17 mouse cellular contexts compared by ENCODE assay signal in genomic region chr3:115028046-115028445, GRCm38 (mm10).
DNase-seq lines count a peak whose midpoint lies in the region; ATAC-seq and TF ChIP-seq lines count a peak whose summit lies in the region.
"Had no signal": no experiment of that assay in that cellular context is flagged by ENCODE, and none has a peak within 500 bp of the region (broad histone marks: within the 10 kb centered on the region; RNA-seq: fewer than 3 reads in every experiment).

No protein-coding gene starts in this region.

- POLR2A ChIA-PET in Patski (lab: Charles Lee) = no interaction called here

- in situ Hi-C loops in Patski (cut with MboI; ENCODE audit: low pct_unique_long_range_greater_than_20kb) = no loop called here

- TF ChIP-seq CTCF in Patski (IDR thresholded peaks at IDR 0.05) = no peak

- no peak for DNase-seq in frontal cortex, postnatal 14 days (ENCODE audit: low spot score in 2 of 2)
- peak; percentile 39 for DNase-seq in right cerebral cortex, adult 18-20 months
- no peak for DNase-seq in right cerebral cortex, adult 2 months (ENCODE audit: low spot score in 2 of 2)
- DNase-seq in Patski (ENCODE audit: low read depth, low spot score) = no peak
- peak; percentile 62 for DNase-seq in telencephalon, adult 2 months (ENCODE audit: low read depth, low spot score)
- no peak for DNase-seq in kidney, postnatal 10 days
- DNase-seq in ovary, postnatal 10 days (ENCODE audit: low spot score) = no peak
- DNase-seq: adrenal gland, adult 8-10 months; heart, postnatal 36 days; kidney, adult 2 months; right cerebral cortex, postnatal 14 days had no signal

- H3K27me3 ChIP-seq in Patski = no peaks in the 10 kb centered on the region
- H3K27me3 ChIP-seq: heart, embryonic 15.5 days had no signal

- peak; percentile 99 for ATAC-seq in frontal cortex, adult (ENCODE audit: low TSS enrichment)
- peak; percentile 67 for ATAC-seq in Patski
- ATAC-seq: activated CD4-positive, CD25-positive, alpha-beta regulatory T cell, adult 4 months; forebrain, embryonic 14.5 days; inflammation-experienced regulatory T-cells, adult 6 months; midbrain, embryonic 16.5 days had no signal

- CTCF ChIA-PET in Patski (lab: Charles Lee) = interaction anchor here (1.1 to 1.8 kb wide), 3 partner anchors 10 to 15 kb away, joined by 3 to 6 read pairs (median 4); no protein-coding TSS in a partner anchor

Comparison
In these comparisons a context has a peak if more than half of its experiments do, and no peak if none do; other contexts are left out.
1. DNase-seq: peak in right cerebral cortex, adult 18-20 months (single experiment) and telencephalon, adult 2 months (single experiment); none in frontal cortex, postnatal 14 days (0 of 2), right cerebral cortex, adult 2 months (0 of 2), Patski (single experiment), kidney, postnatal 10 days (single experiment) and ovary, postnatal 10 days (single experiment).